ENCODE assay signal across 9 mouse cellular contexts in genomic region chr11:53297947-53298860, GRCm38 (mm10). TPM values are rescaled to one million over a fixed set of nuclear protein-coding genes. Genes with fewer than 3 reads are reported as not detected.
DNase-seq lines count a peak whose midpoint lies in the region; TF ChIP-seq lines count a peak whose summit lies in the region.
"Had no signal": no experiment of that assay in that cellular context is flagged by ENCODE, and none has a peak within 500 bp of the region (broad histone marks: within the 10 kb centered on the region; RNA-seq: fewer than 3 reads in every experiment).

No protein-coding gene starts in this region.

- no peaks in the 10 kb centered on the region for H3K27me3 ChIP-seq in heart, adult 2 months (ENCODE audit: control insufficient read depth, insufficient read depth, low read length)
- H3K27me3 ChIP-seq in embryonic facial prominence, embryonic 10.5 days (replicated peaks; ENCODE audit: low read depth, poor library complexity, severe bottlenecking): no peaks in the 10 kb centered on the region

- H3K9ac ChIP-seq in heart, adult 2 months (ENCODE audit: low read depth, low read length): no peak overlapping the region

- TF ChIP-seq EP300 in heart, adult 2 months (IDR thresholded peaks at IDR 0.05; ENCODE audit: insufficient read depth, low read depth, low read length): no peak

- intact Hi-C loops in heart, adult 2 months (cut with DNase I): loop anchor here (5.0 kb wide), 1 partner anchor 134 kb away; the partner anchor contains the start of genes Gdf9 and Uqcrq

- H3K27ac ChIP-seq in heart, adult 2 months: no peak overlapping the region
- H3K27ac ChIP-seq in embryonic facial prominence, embryonic 10.5 days (replicated peaks): no peak overlapping the region
- peak overlapping the region; percentile 77; the same call in 1 of the 2 replicates for H3K27ac ChIP-seq in macrophage

- H3K79me2 ChIP-seq in heart, adult 2 months (replicated peaks; ENCODE audit: control insufficient read depth, insufficient read depth, low read length): peaks cover 2% of the 10 kb centered on the region
- H3K79me2 ChIP-seq in macrophage (ENCODE audit: inconsistent target): peaks cover 64% of the 10 kb centered on the region

- 73% methylated on average over 7 of the region's 7 CpGs for WGBS in heart, adult 2 months
- WGBS in embryonic facial prominence, embryonic 10.5 days: 87% methylated on average over 7 of the region's 7 CpGs
- WGBS in macrophage (ENCODE audit: missing documents): 77% methylated on average over 7 of the region's 7 CpGs

- H3K9me3 ChIP-seq in embryonic facial prominence, embryonic 10.5 days: no peaks in the 10 kb centered on the region

- no peak for DNase-seq in heart, adult 2 months
- DNase-seq in heart, postnatal 4 days: no peak
- no peak for DNase-seq in embryonic facial prominence, embryonic 10.5 days (ENCODE audit: low spot score)
- DNase-seq in induced T-regulatory cell, adult 2 months (ENCODE audit: low read depth): peak; percentile 21
- no peak for DNase-seq in natural killer cell, adult 2 months (ENCODE audit: low spot score in 2 of 2)
- no peak for DNase-seq in layer of hippocampus, adult 11-12 months (ENCODE audit: low spot score)
- no peak for DNase-seq in right cerebral cortex, adult 18-20 months
- DNase-seq: cerebellum, adult 9-11 months had no signal

- no peak for TF ChIP-seq CTCF in heart, adult 2 months (IDR thresholded peaks at IDR 0.05)

- H3K4me3 ChIP-seq in heart, adult 2 months: peak overlapping the region; percentile 74; the same call in 1 of the 2 replicates
- peak overlapping the region; percentile 98 for H3K4me3 ChIP-seq in embryonic facial prominence, embryonic 10.5 days
- H3K4me3 ChIP-seq in macrophage (ENCODE audit: inconsistent target): peak overlapping the region; percentile 73

- no peak for TF ChIP-seq POLR2A in heart, adult 2 months (IDR thresholded peaks at IDR 0.05; ENCODE audit: insufficient read depth, low read depth, low read length)

- H3K4me1 ChIP-seq in heart, adult 2 months (ENCODE audit: control insufficient read depth, insufficient read depth, low read length): peaks cover 8% of the 10 kb centered on the region
- H3K4me1 ChIP-seq in embryonic facial prominence, embryonic 10.5 days: peaks cover 29% of the 10 kb centered on the region

- peaks cover 35% of the 10 kb centered on the region for H3K36me3 ChIP-seq in heart, adult 2 months (ENCODE audit: control insufficient read depth, insufficient read depth, low read length)
- H3K36me3 ChIP-seq in embryonic facial prominence, embryonic 10.5 days (replicated peaks): peaks cover 53% of the 10 kb centered on the region
- no peaks in the 10 kb centered on the region for H3K36me3 ChIP-seq in macrophage (ENCODE audit: inconsistent target)

RNA-seq across cellular contexts. Expression of gene Hspa4, which starts 2.1 kb away (rescaled TPM):
- total RNA-seq in heart, adult 2 months (2021): 100 to 1,000 TPM; 109 to 126 TPM
- 19.2 and 39.7 TPM in 2 replicates for polyA plus RNA-seq in heart, adult 2 months (2012; rRNA removed)
- 100 to 1,000 TPM; 132 to 136 TPM for total RNA-seq in heart, postnatal 4 days (2021)
- 130 and 136 TPM in 2 replicates for polyA plus RNA-seq in embryonic facial prominence, embryonic 10.5 days (2016; fragmentation: Nextera tagmentation; extraction: Ambion mirVana)
- 100 to 1,000 TPM in 17 of 26 experiments, 10 to 100 TPM in 9; 60.0 to 163 (median 111) TPM for total RNA-seq in macrophage (2018; cell fraction: chromatin; rRNA removed)
- 100 to 1,000 TPM; 108 to 172 (median 132) TPM for total RNA-seq in macrophage (2018; cell fraction: cytosol; rRNA removed)
- 100 to 1,000 TPM in 19 of 26 experiments, 10 to 100 TPM in 7; 66.8 to 268 (median 124) TPM for total RNA-seq in macrophage (2018; cell fraction: nucleus; rRNA removed)
- polyA plus RNA-seq in macrophage (2018): 93.1 to 460 TPM (median 147 TPM) in 3 replicates

RNA-seq across cellular contexts. Expression of gene Zcchc10, which starts 26.3 kb away (rescaled TPM):
- total RNA-seq in heart, adult 2 months (2021): 1 to 10 TPM; 5.9 to 7.9 TPM
- polyA plus RNA-seq in heart, adult 2 months (2012; rRNA removed): 3.8 and 4.1 TPM in 2 replicates
- total RNA-seq in heart, postnatal 4 days (2021): 10 to 100 TPM in 1 of 2 experiments, 1 to 10 TPM in 1; 9.3 to 12.0 TPM
- polyA plus RNA-seq in embryonic facial prominence, embryonic 10.5 days (2016; fragmentation: Nextera tagmentation; extraction: Ambion mirVana): 29.2 and 30.4 TPM in 2 replicates
- 10 to 100 TPM in 2 of 26 experiments, 1 to 10 TPM in 22, under 1 TPM in 2; 0.75 to 11.4 (median 4.7) TPM for total RNA-seq in macrophage (2018; cell fraction: chromatin; rRNA removed)
- total RNA-seq in macrophage (2018; cell fraction: cytosol; rRNA removed): 10 to 100 TPM in 17 of 26 experiments, 1 to 10 TPM in 9; 4.6 to 18.8 (median 11.2) TPM
- total RNA-seq in macrophage (2018; cell fraction: nucleus; rRNA removed): 10 to 100 TPM in 8 of 26 experiments, 1 to 10 TPM in 18; 1.3 to 19.1 (median 6.0) TPM
- polyA plus RNA-seq in macrophage (2018): 9.7 to 15.8 TPM (median 10.5 TPM) in 3 replicates

RNA-seq across cellular contexts. Expression of gene Aff4, which starts 52.4 kb away (rescaled TPM):
- 10 to 100 TPM; 77.3 to 80.0 TPM for total RNA-seq in heart, adult 2 months (2021)
- 13.7 and 29.5 TPM in 2 replicates for polyA plus RNA-seq in heart, adult 2 months (2012; rRNA removed)
- total RNA-seq in heart, postnatal 4 days (2021): 100 to 1,000 TPM; 141 to 157 TPM
- 37.5 and 42.7 TPM in 2 replicates for polyA plus RNA-seq in embryonic facial prominence, embryonic 10.5 days (2016; fragmentation: Nextera tagmentation; extraction: Ambion mirVana)
- 100 to 1,000 TPM; 158 to 384 (median 232) TPM for total RNA-seq in macrophage (2018; cell fraction: chromatin; rRNA removed)
- 10 to 100 TPM; 23.6 to 98.7 (median 54.9) TPM for total RNA-seq in macrophage (2018; cell fraction: cytosol; rRNA removed)
- 100 to 1,000 TPM in 16 of 26 experiments, 10 to 100 TPM in 10; 60.0 to 236 (median 129) TPM for total RNA-seq in macrophage (2018; cell fraction: nucleus; rRNA removed)
- polyA plus RNA-seq in macrophage (2018): 21.9 to 44.8 TPM (median 33.0 TPM) in 3 replicates
